In the genomic region with DNA sequence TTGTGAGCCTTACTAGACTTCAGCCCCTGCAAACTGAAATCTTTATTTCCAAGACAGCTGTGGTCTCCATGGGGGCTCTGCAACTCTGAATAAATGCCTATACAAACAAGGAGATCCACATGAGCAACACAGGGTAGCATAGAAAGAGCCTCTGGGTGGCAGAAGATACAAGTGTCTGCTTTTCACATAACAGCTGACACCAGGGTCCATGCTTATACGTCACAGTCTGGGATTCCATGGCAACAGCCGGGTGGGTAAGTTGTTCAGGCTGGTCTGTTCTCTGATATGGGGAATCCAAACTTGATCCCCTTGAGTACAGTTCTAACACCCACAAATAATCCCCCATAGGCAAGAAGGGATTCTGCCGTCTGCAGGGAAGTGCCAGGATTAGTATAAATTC, we compare ENCODE assay signal across 11 mouse cellular contexts.
DNase-seq lines count a peak whose midpoint lies in the region; ATAC-seq lines count a peak whose summit lies in the region.
"Had no signal": no experiment of that assay in that cellular context is flagged by ENCODE, and none has a peak within 500 bp of the region (broad histone marks: within the 10 kb centered on the region; RNA-seq: fewer than 3 reads in every experiment).

No protein-coding gene starts in this region.

- no peaks in the 10 kb centered on the region for H3K27me3 ChIP-seq in forebrain, embryonic 14.5 days (replicated peaks; ENCODE audit: control insufficient read depth, insufficient read depth, low read length)
- no peaks in the 10 kb centered on the region for H3K27me3 ChIP-seq in forebrain, embryonic 10.5 days (ENCODE audit: poor library complexity, severe bottlenecking)
- H3K27me3 ChIP-seq in hindbrain, embryonic 15.5 days = no peaks in the 10 kb centered on the region
- H3K27me3 ChIP-seq in hindbrain, embryonic 13.5 days = no peaks in the 10 kb centered on the region
- H3K27me3 ChIP-seq in neural tube, embryonic 14.5 days (ENCODE audit: control insufficient read depth, insufficient read depth, low read length) = no peaks in the 10 kb centered on the region
- H3K27me3 ChIP-seq: midbrain, embryonic 12.5 days had no signal

- no peaks in the 10 kb centered on the region for H3K9me3 ChIP-seq in forebrain, embryonic 14.5 days (replicated peaks; ENCODE audit: control insufficient read depth, low read length)
- H3K9me3 ChIP-seq in forebrain, embryonic 10.5 days = no peaks in the 10 kb centered on the region
- H3K9me3 ChIP-seq in hindbrain, embryonic 15.5 days = no peaks in the 10 kb centered on the region
- no peaks in the 10 kb centered on the region for H3K9me3 ChIP-seq in hindbrain, embryonic 13.5 days
- H3K9me3 ChIP-seq in neural tube, embryonic 14.5 days (ENCODE audit: control insufficient read depth, low read length) = no peaks in the 10 kb centered on the region
- H3K9me3 ChIP-seq: midbrain, embryonic 12.5 days had no signal

- WGBS in forebrain, embryonic 14.5 days = 68% methylated on average over 3 of the region's 3 CpGs
- WGBS in forebrain, embryonic 10.5 days = 74% methylated on average over 3 of the region's 3 CpGs
- WGBS in hindbrain, embryonic 15.5 days = 36% methylated on average over 3 of the region's 3 CpGs
- 47% methylated on average over 3 of the region's 3 CpGs for WGBS in hindbrain, embryonic 13.5 days
- 33% methylated on average over 3 of the region's 3 CpGs for WGBS in neural tube, embryonic 14.5 days

- H3K36me3 ChIP-seq in forebrain, embryonic 14.5 days (ENCODE audit: control insufficient read depth, insufficient read depth, low read length) = no peaks in the 10 kb centered on the region
- no peaks in the 10 kb centered on the region for H3K36me3 ChIP-seq in forebrain, embryonic 10.5 days (replicated peaks)
- no peaks in the 10 kb centered on the region for H3K36me3 ChIP-seq in hindbrain, embryonic 15.5 days
- no peaks in the 10 kb centered on the region for H3K36me3 ChIP-seq in hindbrain, embryonic 13.5 days
- no peaks in the 10 kb centered on the region for H3K36me3 ChIP-seq in neural tube, embryonic 14.5 days (ENCODE audit: control insufficient read depth, insufficient read depth, low read length)
- H3K36me3 ChIP-seq: midbrain, embryonic 12.5 days had no signal

- no peak for ATAC-seq in forebrain, embryonic 14.5 days
- peak; percentile 57 for ATAC-seq in hindbrain, embryonic 15.5 days (ENCODE audit: low FRiP score, low read depth)
- ATAC-seq in hindbrain, embryonic 13.5 days (ENCODE audit: low FRiP score) = no peak
- peak; percentile 61; the same call in 1 of the 2 replicates for ATAC-seq in neural tube, embryonic 14.5 days (ENCODE audit: low read depth)
- ATAC-seq in monocyte, adult 5-6 weeks (replicated peaks; ENCODE audit: insufficient number of reproducible peaks, low FRiP score, low TSS enrichment, poor library complexity, severe bottlenecking) = no peak

- H3K9ac ChIP-seq in forebrain, embryonic 14.5 days (ENCODE audit: low read length) = no peak overlapping the region
- no peak overlapping the region for H3K9ac ChIP-seq in hindbrain, embryonic 15.5 days
- H3K9ac ChIP-seq in hindbrain, embryonic 13.5 days = no peak overlapping the region
- H3K9ac ChIP-seq in neural tube, embryonic 14.5 days (replicated peaks; ENCODE audit: low read depth, low read length) = no peak overlapping the region
- H3K9ac ChIP-seq: midbrain, embryonic 12.5 days had no signal

- no peak overlapping the region for H3K4me2 ChIP-seq in forebrain, embryonic 14.5 days (ENCODE audit: low read length)
- no peak overlapping the region for H3K4me2 ChIP-seq in hindbrain, embryonic 15.5 days
- no peak overlapping the region for H3K4me2 ChIP-seq in hindbrain, embryonic 13.5 days
- no peak overlapping the region for H3K4me2 ChIP-seq in neural tube, embryonic 14.5 days (ENCODE audit: low read depth, low read length)
- H3K4me2 ChIP-seq: midbrain, embryonic 12.5 days had no signal

- H3K4me1 ChIP-seq in forebrain, embryonic 14.5 days (ENCODE audit: control insufficient read depth, insufficient read depth, low read length) = 0 out of 2 replicates have a peak, but pooled peaks cover 3% of the 10 kb centered on the region
- H3K4me1 ChIP-seq in forebrain, embryonic 10.5 days = peaks cover 12% of the 10 kb centered on the region
- peaks cover 7% of the 10 kb centered on the region for H3K4me1 ChIP-seq in hindbrain, embryonic 15.5 days (replicated peaks)
- H3K4me1 ChIP-seq in hindbrain, embryonic 13.5 days (replicated peaks) = peaks cover 26% of the 10 kb centered on the region
- no peaks in the 10 kb centered on the region for H3K4me1 ChIP-seq in neural tube, embryonic 14.5 days (ENCODE audit: control insufficient read depth, insufficient read depth, low read length)

- peak; percentile 33 for DNase-seq in forebrain, embryonic 14.5 days (ENCODE audit: low spot score)
- DNase-seq in forebrain, embryonic 10.5 days (ENCODE audit: extremely low spot score, low spot score) = no peak
- DNase-seq in neural tube, embryonic 10.5 days (ENCODE audit: extremely low spot score, low spot score) = no peak
- DNase-seq in retina, postnatal 7 days (ENCODE audit: low read depth, low spot score) = peak; percentile 20
- DNase-seq: kidney, adult 2 months; thymus, postnatal 36 days had no signal

- H3K27ac ChIP-seq in forebrain, embryonic 14.5 days (ENCODE audit: low read depth, low read length) = no peak overlapping the region
- no peak overlapping the region for H3K27ac ChIP-seq in forebrain, embryonic 10.5 days
- no peak overlapping the region for H3K27ac ChIP-seq in hindbrain, embryonic 15.5 days (replicated peaks)
- H3K27ac ChIP-seq in hindbrain, embryonic 13.5 days = no peak overlapping the region; the same call in 1 of the 2 replicates
- no peak overlapping the region for H3K27ac ChIP-seq in neural tube, embryonic 14.5 days (ENCODE audit: low read depth, low read length)
- H3K27ac ChIP-seq: midbrain, embryonic 12.5 days had no signal

- no peak overlapping the region for H3K4me3 ChIP-seq in forebrain, embryonic 14.5 days (ENCODE audit: low read depth, low read length)
- no peak overlapping the region for H3K4me3 ChIP-seq in forebrain, embryonic 10.5 days
- no peak overlapping the region for H3K4me3 ChIP-seq in hindbrain, embryonic 15.5 days
- H3K4me3 ChIP-seq in hindbrain, embryonic 13.5 days = no peak overlapping the region
- no peak overlapping the region for H3K4me3 ChIP-seq in neural tube, embryonic 14.5 days (ENCODE audit: low read depth, low read length)
- H3K4me3 ChIP-seq: midbrain, embryonic 12.5 days had no signal

Comparison
In these comparisons a context has a peak if more than half of its experiments do, and no peak if none do; other contexts are left out.
1. ATAC-seq: peak in hindbrain, embryonic 15.5 days (single experiment) and neural tube, embryonic 14.5 days (single experiment); none in forebrain, embryonic 14.5 days (single experiment), hindbrain, embryonic 13.5 days (single experiment) and monocyte, adult 5-6 weeks (single experiment).
2. DNase-seq: peak in forebrain, embryonic 14.5 days (single experiment) and retina, postnatal 7 days (single experiment); none in forebrain, embryonic 10.5 days (single experiment) and neural tube, embryonic 10.5 days (single experiment).